Mouse (Mus musculus): ENCODE measurements around the gene Rgl2.

DNA sequence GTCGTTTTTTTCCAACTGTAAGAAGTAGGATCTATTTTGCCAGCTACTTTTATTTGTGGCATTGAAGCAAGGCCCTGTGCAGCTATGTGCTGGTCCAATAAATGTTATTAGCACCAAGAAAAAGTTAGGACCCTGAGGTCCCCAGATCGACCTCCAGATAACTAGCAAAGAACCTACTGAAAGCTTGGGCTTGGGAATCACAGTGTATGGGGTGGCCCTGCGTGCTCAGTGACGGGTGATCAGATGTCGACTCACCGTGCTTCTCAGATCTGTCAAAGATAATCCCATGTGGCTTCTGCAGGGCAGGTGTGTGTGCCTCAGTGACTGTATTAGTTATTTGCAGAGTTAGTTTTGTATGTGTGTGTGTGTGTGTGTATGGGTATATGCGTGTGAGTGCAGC lies 8.0 kb upstream of the Rgl2 start:
- no peak for TF ChIP-seq CTCF (IDR thresholded peaks at IDR 0.05; ENCODE audit: borderline replicate concordance, control insufficient read depth, extremely low read depth, insufficient read depth, low read length, poor library complexity)
- TF ChIP-seq POLR2A (IDR thresholded peaks at IDR 0.05; ENCODE audit: control insufficient read depth, extremely low read depth, insufficient read depth, low read length, poor library complexity) = no peak

Measured in thymus, adult 2 months (tissue).